Mouse (Mus musculus) adrenal gland, postnatal 14 days (tissue): Measurements from ENCODE around the gene Gm20835. TPM values are rescaled to one million over a fixed set of nuclear protein-coding genes. Genes with fewer than 3 reads are reported as not detected.
"Not testable (repeated sequence)": the region's sequence is repeated elsewhere in the genome, so short reads cannot be mapped to it uniquely, and the experiment has no call there.

ENCODE experiments used
- DNase-seq: peaks from one replicate; pipeline ENCODE4 v3.0.0; 2021; ENCODE audit warnings: mixed read lengths
- long read RNA-seq, 2 experiments: library from polyadenylated mRNA; stranded (forward); transcript quantifications; one replicate each; pipeline ENCODE4 v2.0.0; 2021
- total RNA-seq: library from RNA; stranded (reverse); gene quantifications from 2 replicates; pipeline ENCODE4 v1.2.3, GENCODE M21; 2021

Gene Gm20835
- not detected in 2 replicates for total RNA-seq
- long read RNA-seq, experiment 1 = 0 reads
- long read RNA-seq, experiment 2 = 0 reads

DNA sequence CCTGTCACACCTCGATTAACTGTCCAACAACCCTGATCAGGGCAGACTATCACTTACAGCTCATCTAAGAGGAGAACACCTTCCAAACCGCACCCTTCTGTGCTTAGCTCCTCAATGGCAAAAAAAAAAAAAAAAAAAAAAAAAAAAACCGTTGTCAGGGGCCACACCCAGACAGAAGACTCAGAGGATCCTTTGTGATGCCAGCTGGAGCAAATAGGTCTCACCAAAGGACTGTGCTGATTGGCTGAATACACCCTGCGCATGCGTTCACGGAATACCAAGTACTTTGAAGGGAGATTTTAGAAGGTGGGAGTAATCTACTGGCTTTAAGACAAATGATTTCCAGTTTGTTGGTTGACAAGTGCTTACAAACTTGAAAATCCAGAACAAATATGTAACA is at the start of gene Gm20835:
Gene Gm20835 (minus strand): TSS at position 101 of the 400 bp plus-strand sequence.
- not testable (repeated sequence) for DNase-seq
